8 mouse cellular contexts compared by ENCODE assay signal in the genomic region with DNA sequence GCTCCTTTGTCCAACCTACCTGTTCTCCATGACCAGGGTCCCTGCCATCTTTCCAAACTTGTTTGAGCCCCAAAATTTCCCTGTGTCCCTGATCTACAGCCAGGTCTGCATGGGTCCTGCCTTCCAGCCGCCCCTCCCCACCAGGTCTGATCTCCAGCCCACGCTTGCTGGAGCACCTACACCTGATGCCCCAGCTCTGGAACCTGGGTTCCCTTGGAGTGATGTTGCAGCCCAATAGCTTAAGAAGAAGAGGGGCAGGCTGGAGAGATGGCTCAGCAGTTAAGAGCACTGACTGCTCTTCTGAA. TPM values are rescaled to one million over a fixed set of nuclear protein-coding genes. Genes with fewer than 3 reads are reported as not detected.
DNase-seq lines count a peak whose midpoint lies in the region; ATAC-seq and TF ChIP-seq lines count a peak whose summit lies in the region.

No protein-coding gene starts in this region.

- WGBS in kidney, postnatal 0 days = 55% methylated on average over 2 of the region's 2 CpGs
- 47% methylated on average over 2 of the region's 2 CpGs for WGBS in embryonic facial prominence, embryonic 13.5 days
- 58% methylated on average over 2 of the region's 2 CpGs for WGBS in intestine, embryonic 15.5 days

- H3K4me2 ChIP-seq in kidney, postnatal 0 days (ENCODE audit: low read length) = peak overlapping the region; percentile 78
- H3K4me2 ChIP-seq in embryonic facial prominence, embryonic 13.5 days = peak overlapping the region; percentile 100
- H3K4me2 ChIP-seq in intestine, embryonic 15.5 days (replicated peaks) = peak overlapping the region; percentile 100
- H3K4me2 ChIP-seq in myocyte (ENCODE audit: low read depth) = peak overlapping the region; percentile 99

- DNase-seq in kidney, postnatal 0 days (ENCODE audit: low spot score) = no peak
- DNase-seq in kidney, adult 9 months = no peak
- no peak for DNase-seq in gastrocnemius, postnatal 4 days (ENCODE audit: low spot score in 2 of 2)
- DNase-seq in spleen, adult 18-20 months = no peak
- DNase-seq in layer of hippocampus, postnatal 10 days (ENCODE audit: low spot score in 2 of 2) = no peak

- H3K79me2 ChIP-seq in myocyte (ENCODE audit: control insufficient read depth, insufficient read depth) = no peaks in the 10 kb centered on the region

- no peaks in the 10 kb centered on the region for H3K27me3 ChIP-seq in kidney, postnatal 0 days (ENCODE audit: insufficient read depth, low read length)
- peaks cover 26% of the 10 kb centered on the region for H3K27me3 ChIP-seq in embryonic facial prominence, embryonic 13.5 days
- peaks cover 15% of the 10 kb centered on the region for H3K27me3 ChIP-seq in intestine, embryonic 15.5 days (replicated peaks)
- peaks cover 27% of the 10 kb centered on the region for H3K27me3 ChIP-seq in myocyte (ENCODE audit: control insufficient read depth, insufficient read depth, insufficient read length)

- H3K27ac ChIP-seq in kidney, postnatal 0 days = no peak overlapping the region
- H3K27ac ChIP-seq in embryonic facial prominence, embryonic 13.5 days = peak overlapping the region; percentile 60
- H3K27ac ChIP-seq in intestine, embryonic 15.5 days = no peak overlapping the region

- H3K4me1 ChIP-seq in kidney, postnatal 0 days (replicated peaks; ENCODE audit: insufficient read depth, low read length) = peaks cover 5% of the 10 kb centered on the region; the same call in 1 of the 2 replicates
- H3K4me1 ChIP-seq in embryonic facial prominence, embryonic 13.5 days = peaks cover 24% of the 10 kb centered on the region
- H3K4me1 ChIP-seq in intestine, embryonic 15.5 days (replicated peaks) = peaks cover 28% of the 10 kb centered on the region; the same call in 1 of the 2 replicates

- H3K9me3 ChIP-seq in kidney, postnatal 0 days (replicated peaks; ENCODE audit: low read length) = no peaks in the 10 kb centered on the region
- H3K9me3 ChIP-seq in embryonic facial prominence, embryonic 13.5 days = no peaks in the 10 kb centered on the region
- no peaks in the 10 kb centered on the region for H3K9me3 ChIP-seq in intestine, embryonic 15.5 days

- H3K4me3 ChIP-seq in kidney, postnatal 0 days (replicated peaks; ENCODE audit: low read depth, low read length) = peak overlapping the region; percentile 43
- peak overlapping the region; percentile 62 for H3K4me3 ChIP-seq in embryonic facial prominence, embryonic 13.5 days
- peak overlapping the region; percentile 59 for H3K4me3 ChIP-seq in intestine, embryonic 15.5 days (replicated peaks)
- peak overlapping the region; percentile 24 for H3K4me3 ChIP-seq in myocyte

- TF ChIP-seq CTCF in kidney, postnatal 0 days (IDR thresholded peaks at IDR 0.05; ENCODE audit: low read depth) = no peak

- no peak for TF ChIP-seq POLR2A in myocyte (IDR thresholded peaks at IDR 0.05; ENCODE audit: insufficient read length, low read depth)

- H3K9ac ChIP-seq in kidney, postnatal 0 days (ENCODE audit: low read depth, low read length) = no peak overlapping the region
- H3K9ac ChIP-seq in embryonic facial prominence, embryonic 13.5 days = peak overlapping the region; percentile 82
- 0 out of 2 replicates have a peak overlapping the region, but pooled peaks have one; percentile 3 for H3K9ac ChIP-seq in intestine, embryonic 15.5 days

- no peak for ATAC-seq in kidney, postnatal 0 days (replicated peaks; ENCODE audit: low FRiP score, low read depth)
- no peak for ATAC-seq in embryonic facial prominence, embryonic 13.5 days (ENCODE audit: insufficient number of reproducible peaks, insufficient read depth, low FRiP score, low TSS enrichment, low read depth)
- no peak for ATAC-seq in intestine, embryonic 15.5 days

- no peaks in the 10 kb centered on the region for H3K36me3 ChIP-seq in kidney, postnatal 0 days (ENCODE audit: insufficient read depth, low read length)
- 0 out of 2 replicates have a peak, but pooled peaks cover 3% of the 10 kb centered on the region for H3K36me3 ChIP-seq in embryonic facial prominence, embryonic 13.5 days
- no peaks in the 10 kb centered on the region for H3K36me3 ChIP-seq in intestine, embryonic 15.5 days
- H3K36me3 ChIP-seq in myocyte (ENCODE audit: control insufficient read depth, insufficient read depth) = no peaks in the 10 kb centered on the region

- H3ac ChIP-seq in myocyte (ENCODE audit: control insufficient read depth, insufficient read length) = no peak overlapping the region

TF ChIP-seq in myocyte, 11 proteins besides CTCF, POLR2A, EP300 and RAD21:
- TF ChIP-seq MYOG (IDR thresholded peaks at IDR 0.05; ENCODE audit: control insufficient read depth in 1 of 3, insufficient read depth in 1 of 3, insufficient read length in 2 of 3, low read depth in 2 of 3) = no peak
- TF ChIP-seq CEBPB (IDR thresholded peaks at IDR 0.05; ENCODE audit: insufficient read depth, poor library complexity, severe bottlenecking) = no peak
- no peak for TF ChIP-seq REST (IDR thresholded peaks at IDR 0.05; ENCODE audit: insufficient read depth, insufficient read length)
- no peak for TF ChIP-seq MYOD1 (IDR thresholded peaks at IDR 0.05; ENCODE audit: control insufficient read depth in 1 of 3, insufficient read length in 2 of 3, low read depth in 2 of 3)
- TF ChIP-seq TCF3 (IDR thresholded peaks at IDR 0.05; ENCODE audit: insufficient read length, low read depth) = no peak
- no peak for TF ChIP-seq E2F4 (IDR thresholded peaks at IDR 0.05; ENCODE audit: insufficient read depth)
- TF ChIP-seq POLR2AphosphoS2 (IDR thresholded peaks at IDR 0.05; ENCODE audit: insufficient read length, low read depth) = no peak
- no peak for TF ChIP-seq TCF12 (IDR thresholded peaks at IDR 0.05; ENCODE audit: insufficient read depth, poor library complexity, severe bottlenecking)
- TF ChIP-seq SRF (IDR thresholded peaks at IDR 0.05; ENCODE audit: control insufficient read depth, insufficient read length, low read depth) = no peak
- no peak for TF ChIP-seq MAX (IDR thresholded peaks at IDR 0.05; ENCODE audit: low read depth)
- no peak for TF ChIP-seq USF1 (IDR thresholded peaks at IDR 0.05; ENCODE audit: low read depth)
TF ChIP-seq in myocyte: peak in this region for 0.

RNA-seq across cellular contexts. Expression of a gene that starts 0.7 kb away (rescaled TPM):
- 13.7 and 16.3 TPM in 2 replicates for polyA plus RNA-seq in kidney, postnatal 0 days (2015; fragmentation: Nextera tagmentation; extraction: Ambion mirVana)
- 7.9 and 8.3 TPM in 2 replicates for polyA plus RNA-seq in embryonic facial prominence, embryonic 13.5 days (2015; fragmentation: Nextera tagmentation; extraction: Ambion mirVana)
- polyA plus RNA-seq in intestine, embryonic 15.5 days (2015; fragmentation: Nextera tagmentation; extraction: Ambion mirVana) = 5.8 and 6.8 TPM in 2 replicates
- polyA plus RNA-seq in myocyte (2012; fragmentation: generic; extraction: Trizol) = 6.6 TPM
- 100 to 1,000 TPM; 227 to 249 TPM for total RNA-seq in gastrocnemius, postnatal 4 days (2021)
- 100 to 1,000 TPM; 456 to 463 TPM for total RNA-seq in layer of hippocampus, postnatal 10 days (2021)

RNA-seq across cellular contexts. Expression of a gene that starts 11.3 kb away (rescaled TPM):
- 0.13 TPM in 1 of 2 replicates, not detected in the other for polyA plus RNA-seq in kidney, postnatal 0 days (2015; fragmentation: Nextera tagmentation; extraction: Ambion mirVana)
- 0.50 TPM in 1 of 2 replicates, not detected in the other for polyA plus RNA-seq in embryonic facial prominence, embryonic 13.5 days (2015; fragmentation: Nextera tagmentation; extraction: Ambion mirVana)
- polyA plus RNA-seq in intestine, embryonic 15.5 days (2015; fragmentation: Nextera tagmentation; extraction: Ambion mirVana) = 0.34 and 0.43 TPM in 2 replicates
- 0.05 TPM for polyA plus RNA-seq in myocyte (2012; fragmentation: generic; extraction: Trizol)
- not detected for total RNA-seq in gastrocnemius, postnatal 4 days (2021)
- not detected for total RNA-seq in layer of hippocampus, postnatal 10 days (2021)

RNA-seq across cellular contexts. Expression of a gene that starts 15.4 kb away (rescaled TPM):
- 27.6 and 31.3 TPM in 2 replicates for polyA plus RNA-seq in kidney, postnatal 0 days (2015; fragmentation: Nextera tagmentation; extraction: Ambion mirVana)
- 23.8 and 28.2 TPM in 2 replicates for polyA plus RNA-seq in embryonic facial prominence, embryonic 13.5 days (2015; fragmentation: Nextera tagmentation; extraction: Ambion mirVana)
- polyA plus RNA-seq in intestine, embryonic 15.5 days (2015; fragmentation: Nextera tagmentation; extraction: Ambion mirVana) = 14.1 and 16.7 TPM in 2 replicates
- polyA plus RNA-seq in myocyte (2012; fragmentation: generic; extraction: Trizol) = 3.6 TPM
- total RNA-seq in gastrocnemius, postnatal 4 days (2021) = 1 to 10 TPM; 7.8 to 8.8 TPM
- total RNA-seq in layer of hippocampus, postnatal 10 days (2021) = 10 to 100 TPM; 15.0 to 17.1 TPM

RNA-seq across cellular contexts. Expression of a gene that starts 26.3 kb away (rescaled TPM):
- polyA plus RNA-seq in kidney, postnatal 0 days (2015; fragmentation: Nextera tagmentation; extraction: Ambion mirVana) = 117 and 121 TPM in 2 replicates
- polyA plus RNA-seq in embryonic facial prominence, embryonic 13.5 days (2015; fragmentation: Nextera tagmentation; extraction: Ambion mirVana) = 160 and 186 TPM in 2 replicates
- 140 and 143 TPM in 2 replicates for polyA plus RNA-seq in intestine, embryonic 15.5 days (2015; fragmentation: Nextera tagmentation; extraction: Ambion mirVana)
- polyA plus RNA-seq in myocyte (2012; fragmentation: generic; extraction: Trizol) = 119 TPM
- total RNA-seq in gastrocnemius, postnatal 4 days (2021) = 10 to 100 TPM; 51.1 to 51.9 TPM
- 10 to 100 TPM; 31.4 to 31.8 TPM for total RNA-seq in layer of hippocampus, postnatal 10 days (2021)

RNA-seq across cellular contexts. Expression of a gene that starts 26.3 kb away (rescaled TPM):
- 17.4 and 18.4 TPM in 2 replicates for polyA plus RNA-seq in kidney, postnatal 0 days (2015; fragmentation: Nextera tagmentation; extraction: Ambion mirVana)
- polyA plus RNA-seq in embryonic facial prominence, embryonic 13.5 days (2015; fragmentation: Nextera tagmentation; extraction: Ambion mirVana) = 36.6 and 44.1 TPM in 2 replicates
- polyA plus RNA-seq in intestine, embryonic 15.5 days (2015; fragmentation: Nextera tagmentation; extraction: Ambion mirVana) = 15.6 and 21.2 TPM in 2 replicates
- 104 TPM for polyA plus RNA-seq in myocyte (2012; fragmentation: generic; extraction: Trizol)
- 10 to 100 TPM; 90.3 to 94.0 TPM for total RNA-seq in gastrocnemius, postnatal 4 days (2021)
- total RNA-seq in layer of hippocampus, postnatal 10 days (2021) = 100 to 1,000 TPM in 1 of 2 experiments, 10 to 100 TPM in 1; 99.2 to 103 TPM
